Mouse (Mus musculus) embryonic facial prominence, embryonic 12.5 days (tissue): ENCODE data around the gene Egln2. TPM values are rescaled to one million over a fixed set of nuclear protein-coding genes. Genes with fewer than 3 reads are reported as not detected.

Experiments
- ATAC-seq: fragments of 200-750 bp; cut with Nextera tagmentation; 2 replicates; pipeline ENCODE4 v1.8.0; 2017; ENCODE audit not compliant: insufficient number of reproducible peaks, insufficient read depth, low FRiP score, low TSS enrichment
- H3K27ac ChIP-seq: fragments of 300-500 bp; sonication (generic); 2 replicates; pipeline ENCODE4 v1.5.1; 2016; ENCODE audit warnings: mild to moderate bottlenecking
- H3K27me3 ChIP-seq: fragments of 300-500 bp; sonication (generic); 2 replicates; pipeline ENCODE4 v1.6.1; 2016; ENCODE audit warnings: mild to moderate bottlenecking, moderate library complexity
- H3K36me3 ChIP-seq: fragments of 300-500 bp; sonication (generic); 2 replicates; pipeline ENCODE4 v1.6.1; 2016; ENCODE audit warnings: mild to moderate bottlenecking
- H3K4me1 ChIP-seq: fragments of 300-500 bp; sonication (generic); 2 replicates; pipeline ENCODE4 v1.6.1; 2016
- H3K4me2 ChIP-seq: fragments of 300-500 bp; sonication (generic); replicated peaks from 2 replicates; pipeline ENCODE4 v1.6.1; 2016; ENCODE audit warnings: mild to moderate bottlenecking, moderate library complexity
- H3K4me3 ChIP-seq: fragments of 300-500 bp; sonication (generic); 2 replicates; pipeline ENCODE4 v1.5.1; 2016; ENCODE audit warnings: mild to moderate bottlenecking
- H3K9ac ChIP-seq: fragments of 300-500 bp; sonication (generic); 2 replicates; pipeline ENCODE4 v1.6.1; 2016; ENCODE audit warnings: mild to moderate bottlenecking, moderate library complexity
- H3K9me3 ChIP-seq: fragments of 300-500 bp; sonication (generic); 2 replicates; pipeline ENCODE4 v1.6.1; 2016; ENCODE audit warnings: mild to moderate bottlenecking, moderate library complexity
- WGBS: fragments of 180-500 bp; shearing (Covaris S2); methylation state at CpG from one replicate; pipeline ENCODE4 v1.1.7; 2016; 5-methylcytosine and 5-hydroxymethylcytosine counted together
- polyA plus RNA-seq: library from polyadenylated mRNA; unstranded; fragments of >200 nt; fragmentation: Nextera tagmentation; extraction: Ambion mirVana; gene quantifications from 2 replicates; pipeline ENCODE4 v1.2.1, GENCODE M21; 2016

Egln2 gene
- polyA plus RNA-seq, 1 experiment from 2014 or later = 95.8 TPM

DNA sequence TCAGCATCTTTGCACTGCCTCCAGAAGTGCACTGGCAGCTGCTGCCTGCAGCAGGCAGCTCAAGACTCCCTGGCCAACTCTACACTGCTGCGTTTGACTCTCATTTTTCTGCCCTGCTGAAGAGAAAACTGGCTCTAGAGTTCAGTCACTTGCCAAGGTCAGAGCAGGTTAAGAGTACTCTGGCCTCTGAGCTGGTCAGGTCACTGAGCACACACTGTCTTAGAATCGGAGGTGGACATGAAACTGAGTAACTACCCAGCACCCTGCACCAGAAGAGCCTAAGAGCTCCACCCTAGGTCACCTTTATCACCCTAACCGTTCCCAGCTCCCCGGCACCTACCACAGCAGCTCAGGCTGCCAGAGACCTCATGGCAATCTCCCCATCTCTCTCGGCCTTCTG lies 19.4 kb upstream of the Egln2 start:
- Histone ChIP-seq H3K4me3 (no peak overlapping the region), H3K9ac (no peak overlapping the region), H3K36me3 (peaks cover 73% of the 10 kb centered on the region), H3K4me1 (no peaks in the 10 kb centered on the region), H3K27me3 (no peaks in the 10 kb centered on the region), H3K9me3 (no peaks in the 10 kb centered on the region), H3K27ac (no peak overlapping the region), H3K4me2 (no peak overlapping the region)
- no peak for ATAC-seq
- WGBS = 94% methylated on average over 5 of the region's 5 CpGs

DNA sequence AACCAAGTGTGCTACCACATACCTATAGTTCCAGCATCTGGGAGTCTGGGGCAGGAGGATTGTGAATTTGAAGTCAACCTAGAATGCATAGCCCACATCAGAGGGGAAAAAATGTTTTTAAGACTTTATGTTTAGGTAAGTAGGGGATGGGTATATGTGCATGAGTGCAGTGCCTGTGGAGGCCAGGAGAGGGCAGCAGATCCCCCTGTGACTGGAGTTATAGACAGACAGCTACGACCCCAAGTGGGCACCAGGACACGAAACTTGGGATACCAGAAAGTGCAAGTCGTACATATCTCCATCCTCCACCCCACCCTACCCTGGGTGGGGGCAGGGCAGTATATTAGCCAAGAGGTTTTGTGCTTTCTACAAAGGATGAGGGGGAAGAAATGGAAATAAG lies 18.4 kb upstream of the Egln2 start:
- no peak overlapping the region for H3K4me2 ChIP-seq
- no peak overlapping the region for H3K27ac ChIP-seq
- no peaks in the 10 kb centered on the region for H3K9me3 ChIP-seq
- no peak for ATAC-seq
- WGBS = 58% methylated on average over 3 of the region's 3 CpGs
- no peak overlapping the region for H3K4me3 ChIP-seq
- H3K36me3 ChIP-seq = peaks cover 62% of the 10 kb centered on the region
- H3K4me1 ChIP-seq = no peaks in the 10 kb centered on the region
- no peaks in the 10 kb centered on the region for H3K27me3 ChIP-seq
- no peak overlapping the region for H3K9ac ChIP-seq

DNA sequence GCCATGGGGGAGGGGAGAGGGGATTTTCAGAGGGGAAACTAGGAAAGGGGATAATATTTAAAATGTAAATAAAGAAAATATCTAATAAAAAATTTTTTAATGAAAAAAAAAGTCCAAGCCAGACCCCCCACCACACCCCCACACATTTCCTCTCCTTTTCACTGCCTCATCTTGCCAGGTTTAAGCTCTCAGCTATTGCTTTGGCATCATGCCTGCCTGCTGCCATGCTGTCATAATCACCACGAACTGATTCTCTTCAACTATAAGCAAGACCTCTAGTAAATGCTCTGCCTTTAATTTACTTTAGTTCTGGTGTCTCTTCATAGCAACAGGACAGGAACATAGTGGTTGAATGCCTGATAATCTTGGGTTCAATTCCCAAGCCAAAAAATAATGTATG lies 15.9 kb upstream of the Egln2 start:
- peaks cover 38% of the 10 kb centered on the region for H3K36me3 ChIP-seq

DNA sequence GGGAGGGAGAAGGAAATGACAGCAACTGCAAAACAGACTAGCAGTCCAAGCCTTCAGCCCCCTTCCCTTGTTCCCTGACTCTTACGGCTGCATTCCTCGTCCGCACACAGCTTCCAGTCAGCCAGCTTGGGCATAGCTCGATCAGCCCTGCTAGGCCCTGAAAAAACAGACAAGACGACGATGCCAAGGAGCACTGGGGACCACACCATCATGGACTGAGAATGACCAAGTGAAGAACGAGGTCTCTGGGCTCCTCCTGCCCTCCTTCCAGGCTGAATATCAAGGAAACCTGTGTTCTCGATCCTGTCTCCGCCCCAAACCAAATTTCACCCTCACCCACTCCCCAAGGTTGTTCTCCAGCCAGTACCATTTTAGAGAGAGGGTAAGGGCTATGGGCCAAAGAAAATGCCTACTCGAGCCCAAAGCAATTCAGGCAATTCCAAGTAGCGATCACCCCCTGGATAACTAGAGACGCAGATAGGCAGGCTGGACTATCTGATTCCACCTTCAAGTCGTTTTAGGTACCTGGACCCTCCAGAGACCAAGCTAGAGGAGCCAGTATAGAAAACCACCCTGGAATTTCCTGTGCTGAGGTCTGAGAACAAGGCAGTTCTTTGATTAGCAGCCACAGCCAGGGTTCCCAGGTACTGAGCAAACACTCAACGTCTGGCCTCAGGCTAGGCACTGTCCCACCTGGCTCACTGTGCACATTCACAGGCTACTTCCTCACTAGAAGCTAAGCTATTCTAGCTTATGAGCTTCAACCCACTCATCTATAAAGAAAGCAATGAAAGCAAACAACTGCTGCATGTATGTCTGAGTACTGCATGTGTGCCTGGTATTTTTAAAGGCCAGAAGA lies 14.5 kb upstream of the Egln2 start, which contains the start of the genes Gm21983 and Mia:
Gene Gm21983, minus strand, starts transcription at position 250 of the 859 bp plus-strand sequence.
Gene Mia, minus strand, starts transcription at position 321 of the 859 bp plus-strand sequence.
- 64% methylated on average over 14 of the region's 14 CpGs for whole genome bisulfite sequencing
- peaks cover 24% of the 10 kb centered on the region for H3K36me3 ChIP-seq
- peak within 1 kb of the TSS; percentile 60 for H3K4me3 ChIP-seq
- no peak for ATAC-seq
- peaks cover 10% of the 10 kb centered on the region; the same call in 1 of the 2 replicates for H3K4me1 ChIP-seq
- H3K27me3 ChIP-seq = no peaks in the 10 kb centered on the region
- no peaks in the 10 kb centered on the region for H3K9me3 ChIP-seq
- H3K27ac ChIP-seq = peak within 1 kb of the TSS; percentile 78
- peak within 1 kb of the TSS; percentile 47 for H3K4me2 ChIP-seq
- H3K9ac ChIP-seq = no peak within 1 kb of the TSS

More for the DNA sequence above, 15.9 kb upstream of the Egln2 start:
- Histone ChIP-seq H3K4me3 (no peak overlapping the region), H3K9me3 (no peaks in the 10 kb centered on the region), H3K4me1 (peaks cover 10% of the 10 kb centered on the region; the same call in 1 of the 2 replicates), H3K27ac (no peak overlapping the region), H3K4me2 (no peak overlapping the region), H3K27me3 (no peaks in the 10 kb centered on the region), H3K9ac (no peak overlapping the region)
- no peak for ATAC-seq
- WGBS = 79% methylated on average over 1 of the region's 1 CpGs

DNA sequence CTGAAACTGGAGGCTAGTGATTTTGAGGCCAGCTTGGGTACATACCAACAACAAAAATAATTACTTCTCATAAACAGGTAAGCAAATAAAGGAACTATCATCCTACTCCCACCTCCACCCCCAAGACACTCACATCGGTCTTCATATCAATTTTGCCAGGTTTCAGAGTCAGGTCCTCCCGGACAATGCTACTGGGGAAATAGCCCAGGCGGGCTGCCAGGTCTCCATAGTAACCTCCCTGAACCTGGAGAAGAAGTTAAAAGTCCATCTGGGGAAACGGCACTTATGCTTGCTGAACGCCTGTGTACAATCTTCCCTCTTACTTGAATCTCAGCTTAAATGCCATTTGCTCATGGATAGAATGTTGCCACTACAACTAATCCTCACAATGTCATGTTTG lies 13.4 kb upstream of the Egln2 start:
- Histone ChIP-seq H3K4me2 (peak overlapping the region; percentile 47), H3K4me1 (peaks cover 10% of the 10 kb centered on the region; the same call in 1 of the 2 replicates), H3K9ac (no peak overlapping the region), H3K27me3 (no peaks in the 10 kb centered on the region), H3K36me3 (peaks cover 13% of the 10 kb centered on the region), H3K4me3 (peak overlapping the region; percentile 60), H3K27ac (0 out of 2 replicates have a peak overlapping the region, but pooled peaks have one; percentile 78), H3K9me3 (no peaks in the 10 kb centered on the region)
- no peak for ATAC-seq
- 77% methylated on average over 5 of the region's 5 CpGs for WGBS

DNA sequence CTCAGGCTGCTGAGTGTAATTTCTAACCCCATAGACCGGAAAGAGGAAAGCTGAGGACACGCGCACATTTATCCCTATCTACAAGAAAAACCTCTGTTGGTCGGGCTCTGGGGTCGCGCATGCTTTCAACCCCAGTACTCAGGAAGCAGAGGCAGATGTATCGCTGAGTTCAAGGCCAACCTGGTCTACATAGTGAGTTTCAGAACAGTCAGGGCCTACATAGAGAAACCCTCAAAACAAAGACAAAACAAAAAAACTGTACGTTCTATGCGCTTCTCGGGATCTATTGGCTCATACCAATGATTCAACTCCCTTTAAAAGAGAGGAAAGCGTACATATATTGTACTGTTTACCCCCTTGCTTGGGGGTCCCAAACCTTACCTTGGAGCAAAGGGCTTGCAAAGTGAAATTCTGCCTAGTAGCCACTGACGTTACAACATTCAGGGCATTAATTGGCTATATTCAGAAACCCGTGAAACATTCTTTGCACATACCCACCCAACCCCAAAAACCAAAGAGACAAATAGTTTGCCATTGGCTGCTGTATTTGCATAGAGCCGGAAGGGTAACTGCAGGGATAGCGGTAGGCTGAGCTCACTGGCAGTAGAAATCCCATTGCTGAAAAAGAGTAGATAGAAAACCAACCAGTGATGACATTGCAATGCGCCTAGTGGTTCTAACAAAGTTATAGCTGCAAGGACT lies 12.8 kb upstream of the Egln2 start:
- 49% methylated on average over 16 of the region's 16 CpGs for WGBS
- Histone ChIP-seq H3K27ac (peak overlapping the region; percentile 71), H3K4me2 (peak overlapping the region; percentile 47), H3K4me1 (peaks cover 10% of the 10 kb centered on the region; the same call in 1 of the 2 replicates), H3K27me3 (no peaks in the 10 kb centered on the region), H3K4me3 (peak overlapping the region; percentile 60), H3K9ac (peak overlapping the region; percentile 5; the same call in 1 of the 2 replicates), H3K36me3 (peaks cover 10% of the 10 kb centered on the region; the same call in 1 of the 2 replicates), H3K9me3 (no peaks in the 10 kb centered on the region)
- no peak for ATAC-seq

DNA sequence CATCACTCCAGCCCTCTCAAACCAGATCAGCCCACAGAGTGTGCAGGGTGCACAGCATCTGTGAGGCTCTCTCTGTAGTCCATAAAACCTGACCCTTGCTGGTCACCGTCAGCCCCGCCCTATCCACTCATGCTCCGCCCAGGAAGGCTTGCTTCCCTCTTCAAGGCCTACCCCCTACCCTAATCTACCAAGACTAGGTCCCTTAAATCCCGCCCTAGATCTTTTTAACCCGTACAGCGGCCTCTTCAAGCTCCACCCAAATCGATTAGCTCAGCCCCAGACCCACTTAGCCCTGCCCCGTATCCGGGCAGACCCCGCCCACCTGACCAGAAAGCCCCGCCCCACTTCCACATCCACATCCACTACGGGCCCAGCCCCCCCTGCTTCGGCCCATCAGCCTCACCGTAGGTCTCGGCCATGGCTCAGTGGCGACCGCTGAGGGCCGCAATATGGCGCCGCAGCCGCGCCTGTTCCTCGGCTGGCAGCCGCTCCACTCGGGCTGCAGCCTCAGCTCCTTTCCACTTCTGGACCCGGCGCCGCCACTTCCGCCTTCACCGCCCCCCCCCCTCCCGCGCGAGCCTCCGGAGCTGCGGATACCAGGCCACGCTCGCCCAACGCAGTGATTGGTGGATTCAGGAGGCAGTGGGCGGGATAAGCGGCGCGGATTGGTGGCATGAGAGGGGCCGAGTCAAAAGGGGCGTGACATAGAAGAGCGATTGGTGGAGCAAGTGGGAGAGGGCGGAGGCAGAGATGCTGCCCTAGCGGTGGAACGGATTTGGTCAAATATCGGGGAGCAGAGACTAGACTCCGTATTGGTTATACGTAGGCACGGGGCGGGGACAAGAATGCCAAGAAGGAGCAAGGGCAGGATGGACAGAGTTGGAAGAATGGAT lies 12.0 kb upstream of the Egln2 start, which contains the start of gene Rab4b:
Gene Rab4b, minus strand, starts transcription at position 573 of the 893 bp plus-strand sequence.
- H3K4me3 ChIP-seq = peak within 1 kb of the TSS; percentile 60
- H3K4me1 ChIP-seq = peaks cover 10% of the 10 kb centered on the region; the same call in 1 of the 2 replicates
- H3K4me2 ChIP-seq = peak within 1 kb of the TSS; percentile 50
- H3K9me3 ChIP-seq = no peaks in the 10 kb centered on the region
- under 1% methylated on average over 53 of the region's 53 CpGs for WGBS
- no peaks in the 10 kb centered on the region for H3K27me3 ChIP-seq
- ATAC-seq = peak; percentile 95
- peak within 1 kb of the TSS; percentile 93 for H3K27ac ChIP-seq
- peaks cover 12% of the 10 kb centered on the region; the same call in 1 of the 2 replicates for H3K36me3 ChIP-seq
- peak within 1 kb of the TSS; percentile 47 for H3K9ac ChIP-seq

DNA sequence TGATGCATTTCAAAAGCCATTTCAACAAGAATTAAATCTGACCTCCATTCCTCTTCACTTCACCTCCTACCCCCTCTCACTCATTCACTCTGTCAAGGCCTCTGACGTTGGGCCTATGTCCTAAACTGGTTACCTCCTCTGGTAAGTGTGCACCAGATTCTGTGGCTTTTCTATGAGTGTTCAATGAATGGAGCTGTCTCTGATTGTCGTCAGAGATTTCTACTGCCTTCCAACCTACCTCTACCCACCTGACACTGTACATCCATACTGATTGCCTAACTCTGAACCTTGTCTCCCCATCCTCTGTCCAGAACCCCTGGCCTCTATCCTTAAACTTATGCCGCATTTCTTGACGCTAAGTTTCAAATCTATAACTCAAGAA lies 11.3 kb upstream of the Egln2 start:
- 21% methylated on average over 4 of the region's 4 CpGs for WGBS
- no peak; the same call in 1 of the 2 replicates for ATAC-seq
- H3K36me3 ChIP-seq = peaks cover 9% of the 10 kb centered on the region; the same call in 1 of the 2 replicates
- H3K9ac ChIP-seq = peak overlapping the region; percentile 47
- no peaks in the 10 kb centered on the region for H3K9me3 ChIP-seq
- peak overlapping the region; percentile 93 for H3K27ac ChIP-seq
- peaks cover 10% of the 10 kb centered on the region; the same call in 1 of the 2 replicates for H3K4me1 ChIP-seq
- peak overlapping the region; percentile 60 for H3K4me3 ChIP-seq
- H3K27me3 ChIP-seq = no peaks in the 10 kb centered on the region
- H3K4me2 ChIP-seq = peak overlapping the region; percentile 50

DNA sequence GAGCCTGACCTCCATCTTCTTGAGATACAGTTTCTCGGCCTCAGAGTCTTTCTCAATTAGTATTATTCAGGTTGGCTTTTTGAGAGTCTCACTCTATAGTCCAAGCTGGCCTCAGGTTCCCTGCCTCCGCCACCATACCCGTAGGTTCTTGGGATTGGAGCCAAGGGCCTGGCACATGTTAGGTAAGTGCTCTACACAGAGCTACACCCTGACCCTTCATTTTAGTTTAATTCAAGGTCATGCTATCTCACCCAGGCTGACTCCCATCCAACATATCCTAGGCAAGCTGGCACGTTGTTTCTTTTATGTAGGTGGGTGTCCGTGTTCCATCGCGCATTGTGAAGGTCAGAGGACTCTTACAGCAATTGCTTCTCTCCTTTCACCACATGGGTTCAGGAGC lies 8.3 kb upstream of the Egln2 start:
- Histone ChIP-seq H3K27me3 (no peaks in the 10 kb centered on the region), H3K4me3 (no peak overlapping the region), H3K4me1 (peaks cover 10% of the 10 kb centered on the region; the same call in 1 of the 2 replicates), H3K27ac (no peak overlapping the region), H3K9ac (no peak overlapping the region), H3K9me3 (no peaks in the 10 kb centered on the region), H3K4me2 (no peak overlapping the region), H3K36me3 (peaks cover 31% of the 10 kb centered on the region)
- ATAC-seq = no peak
- 95% methylated on average over 7 of the region's 7 CpGs for WGBS

DNA sequence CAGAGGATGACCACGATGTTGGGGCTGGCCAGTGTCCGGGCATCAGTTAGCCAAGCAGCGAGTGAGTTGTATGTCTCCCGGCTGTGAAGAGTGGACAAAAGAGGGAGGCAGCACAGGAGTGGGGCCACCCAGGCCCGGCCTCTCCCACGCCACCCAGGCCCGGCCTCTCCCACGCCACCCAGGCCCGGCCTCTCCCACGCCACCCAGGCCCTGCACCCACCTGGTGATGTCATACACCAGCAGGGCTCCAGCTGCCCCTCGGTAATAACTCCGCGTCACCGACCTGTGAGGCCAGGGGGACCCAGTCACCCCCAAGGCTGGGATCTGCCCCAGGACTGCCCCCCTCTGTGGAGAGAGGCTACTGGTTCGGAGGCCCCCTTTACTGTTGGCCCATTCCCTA lies 7.9 kb upstream of the Egln2 start:
- peaks cover 34% of the 10 kb centered on the region for H3K36me3 ChIP-seq
- H3K4me3 ChIP-seq = no peak overlapping the region
- no peak for ATAC-seq
- no peaks in the 10 kb centered on the region for H3K9me3 ChIP-seq
- H3K27me3 ChIP-seq = no peaks in the 10 kb centered on the region
- H3K9ac ChIP-seq = no peak overlapping the region
- peaks cover 7% of the 10 kb centered on the region; the same call in 1 of the 2 replicates for H3K4me1 ChIP-seq
- WGBS = 92% methylated on average over 15 of the region's 15 CpGs
- no peak overlapping the region for H3K4me2 ChIP-seq
- H3K27ac ChIP-seq = no peak overlapping the region

DNA sequence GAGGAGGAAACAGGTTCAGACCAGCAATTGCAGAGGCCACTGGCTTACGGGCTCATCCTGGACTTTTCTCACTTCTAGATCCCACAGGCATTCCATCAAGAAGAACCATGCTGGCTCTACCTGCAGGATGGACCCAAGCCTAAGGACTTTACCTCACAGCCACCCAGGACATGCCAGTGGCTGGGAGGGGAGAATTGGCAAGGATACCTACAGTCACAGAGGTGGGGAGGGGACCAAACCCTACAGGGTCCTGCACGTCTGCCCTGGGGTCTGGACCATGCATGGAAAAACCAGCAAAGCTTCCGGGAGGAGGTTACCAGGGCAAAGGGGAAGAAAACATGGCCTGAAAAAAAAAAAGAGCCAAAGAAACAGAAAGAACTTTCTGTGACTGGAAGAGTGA lies 4.4 kb upstream of the Egln2 start:
- no peak for ATAC-seq
- H3K27ac ChIP-seq = no peak overlapping the region
- no peaks in the 10 kb centered on the region for H3K27me3 ChIP-seq
- H3K9me3 ChIP-seq = no peaks in the 10 kb centered on the region
- WGBS = 90% methylated on average over 3 of the region's 3 CpGs
- peaks cover 40% of the 10 kb centered on the region for H3K36me3 ChIP-seq
- no peak overlapping the region for H3K4me2 ChIP-seq
- no peak overlapping the region for H3K4me3 ChIP-seq
- H3K9ac ChIP-seq = no peak overlapping the region
- H3K4me1 ChIP-seq = peaks cover 5% of the 10 kb centered on the region; the same call in 1 of the 2 replicates
